Mouse (Mus musculus): Measurements from ENCODE around the gene Chd1.

GRCm38 (mm10) chr17:15820761-15821160 is 116.0 kb downstream of the Chd1 start:
- TF ChIP-seq CTCF (IDR thresholded peaks at IDR 0.05; ENCODE audit: low read depth) (no peak), EP300 (IDR thresholded peaks at IDR 0.05; ENCODE audit: low read depth) (no peak)
